Mouse (Mus musculus) cerebellum, postnatal 36 days (tissue): ENCODE results near the gene Gpr37l1.
"Not testable (repeated sequence)": the region's sequence is repeated elsewhere in the genome, so short reads cannot be mapped to it uniquely, and the experiment has no call there.

Experiments used
- DNase-seq, 2 experiments: peaks; one replicate each; pipeline ENCODE4 v3.0.0; 2021 to 2022; ENCODE audit warnings: mixed read lengths in 2 of 2

The Gpr37l1 gene

GRCm38 (mm10) chr1:135111271-135111670, 56.2 kb downstream of the Gpr37l1 start:
- not testable (repeated sequence) for DNase-seq
